ENCODE assay signal across 26 mouse cellular contexts in the genomic region with DNA sequence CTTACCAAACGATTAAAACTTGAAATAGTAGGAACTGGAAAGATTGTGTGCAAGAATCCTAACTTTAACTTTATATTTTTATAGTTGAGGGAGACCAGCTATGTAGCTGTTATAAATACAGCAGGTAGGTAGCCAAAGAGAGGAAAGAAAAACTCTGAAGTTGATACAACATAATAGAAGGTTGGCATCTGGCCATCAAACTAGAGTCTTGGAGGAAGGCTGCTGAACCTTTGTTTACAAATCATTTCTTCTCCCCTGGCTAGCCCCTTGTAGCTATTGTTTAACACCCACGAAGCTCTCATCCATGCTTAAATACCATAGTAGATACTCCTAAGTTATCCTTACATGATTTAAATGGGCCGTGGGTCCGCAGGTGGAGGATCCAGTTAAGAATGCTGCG.
"Had no signal": no experiment of that assay in that cellular context is flagged by ENCODE, and none has a peak within 500 bp of the region (broad histone marks: within the 10 kb centered on the region; RNA-seq: fewer than 3 reads in every experiment).

No protein-coding gene starts in this region.

- H3K36me3 ChIP-seq: heart, embryonic 13.5 days; heart, embryonic 15.5 days; hindbrain, embryonic 13.5 days; hindbrain, embryonic 15.5 days; limb, embryonic 12.5 days had no signal

- H3K4me1 ChIP-seq: hindbrain, embryonic 13.5 days; hindbrain, embryonic 15.5 days; kidney, embryonic 15.5 days; limb, embryonic 12.5 days had no signal

- H3K27me3 ChIP-seq: heart, embryonic 13.5 days; heart, embryonic 15.5 days; hindbrain, embryonic 13.5 days; hindbrain, embryonic 15.5 days; kidney, embryonic 15.5 days; limb, embryonic 12.5 days had no signal

- H3K9me3 ChIP-seq: heart, embryonic 13.5 days; heart, embryonic 15.5 days; hindbrain, embryonic 13.5 days; hindbrain, embryonic 15.5 days; kidney, embryonic 15.5 days; limb, embryonic 12.5 days had no signal

- ATAC-seq: hindbrain, postnatal 0 days; intestine, embryonic 16.5 days had no signal

- DNase-seq: gastrocnemius, postnatal 14 days; gastrocnemius, postnatal 36 days; heart, adult 11 months; heart, adult 2 months; heart, postnatal 14 days; heart, postnatal 36 days; kidney, adult 11 months; kidney, adult 2 months; kidney, adult 9 months; kidney, postnatal 14 days; kidney, postnatal 36 days; layer of hippocampus, adult 9-11 months; layer of hippocampus, postnatal 36 days; left cerebral cortex, postnatal 4 days; liver had no signal

- H3K4me2 ChIP-seq: heart, embryonic 11.5 days; heart, embryonic 13.5 days; heart, embryonic 15.5 days; hindbrain, embryonic 13.5 days; hindbrain, embryonic 15.5 days; kidney, embryonic 15.5 days; limb, embryonic 12.5 days; liver, embryonic 11.5 days had no signal

- H3K9ac ChIP-seq: heart, embryonic 13.5 days; heart, embryonic 15.5 days; hindbrain, embryonic 13.5 days; hindbrain, embryonic 15.5 days; kidney, embryonic 15.5 days; limb, embryonic 12.5 days had no signal

- H3K4me3 ChIP-seq: heart, adult 2 months; heart, embryonic 13.5 days; heart, embryonic 15.5 days; hindbrain, embryonic 13.5 days; hindbrain, embryonic 15.5 days; kidney, embryonic 15.5 days; limb, embryonic 12.5 days had no signal

- H3K27ac ChIP-seq: heart, adult 2 months; heart, embryonic 13.5 days; heart, embryonic 15.5 days; hindbrain, embryonic 13.5 days; hindbrain, embryonic 15.5 days; hindbrain, postnatal 0 days; kidney, embryonic 15.5 days; kidney, postnatal 0 days; limb, embryonic 12.5 days had no signal
